Comparison of ENCODE assay signal across 25 mouse cellular contexts in genomic region chr19:58086734-58087133, GRCm38 (mm10).
"Had no signal": no experiment of that assay in that cellular context is flagged by ENCODE, and none has a peak within 500 bp of the region (broad histone marks: within the 10 kb centered on the region; RNA-seq: fewer than 3 reads in every experiment).

No protein-coding gene starts in this region.

- H3K27me3 ChIP-seq: intestine, embryonic 15.5 days; kidney, embryonic 15.5 days; limb, embryonic 12.5 days; limb, embryonic 15.5 days; liver, embryonic 12.5 days; liver, embryonic 15.5 days; neural tube, embryonic 13.5 days; stomach, embryonic 15.5 days had no signal

- H3K27ac ChIP-seq: intestine, embryonic 15.5 days; kidney, embryonic 15.5 days; limb, embryonic 12.5 days; limb, embryonic 15.5 days; liver, embryonic 12.5 days; liver, embryonic 15.5 days; midbrain, embryonic 10.5 days; neural tube, embryonic 13.5 days; stomach, embryonic 15.5 days had no signal

- DNase-seq: kidney, adult 11 months; kidney, adult 8-10 months; kidney, postnatal 10 days; kidney, postnatal 36 days; layer of hippocampus, postnatal 36 days; left cerebral cortex, postnatal 4 days; lung, adult 2 months; lung, postnatal 14 days; lung, postnatal 4 days; midbrain, embryonic 14.5 days; retina, postnatal 1 day; right cerebral cortex, postnatal 25 days; spleen, adult 18-20 months; thymus, postnatal 25 days had no signal

- H3K36me3 ChIP-seq: intestine, embryonic 15.5 days; kidney, embryonic 15.5 days; limb, embryonic 12.5 days; limb, embryonic 15.5 days; liver, embryonic 12.5 days; liver, embryonic 15.5 days; midbrain, embryonic 10.5 days; neural tube, embryonic 13.5 days; stomach, embryonic 15.5 days had no signal

- H3K9ac ChIP-seq: intestine, embryonic 15.5 days; kidney, embryonic 15.5 days; limb, embryonic 12.5 days; limb, embryonic 15.5 days; liver, embryonic 12.5 days; liver, embryonic 15.5 days; neural tube, embryonic 13.5 days; stomach, embryonic 15.5 days had no signal

- H3K4me3 ChIP-seq: intestine, embryonic 15.5 days; kidney, embryonic 15.5 days; limb, embryonic 12.5 days; limb, embryonic 15.5 days; liver, embryonic 12.5 days; liver, embryonic 15.5 days; megakaryocyte, embryonic 14.5 days; midbrain, embryonic 10.5 days; myocyte; neural tube, embryonic 13.5 days; stomach, embryonic 15.5 days had no signal

- H3K9me3 ChIP-seq: intestine, embryonic 15.5 days; kidney, embryonic 15.5 days; limb, embryonic 12.5 days; limb, embryonic 15.5 days; liver, embryonic 12.5 days; liver, embryonic 15.5 days; midbrain, embryonic 10.5 days; neural tube, embryonic 13.5 days; stomach, embryonic 15.5 days had no signal

- H3K4me1 ChIP-seq: intestine, embryonic 15.5 days; liver, embryonic 12.5 days; liver, embryonic 15.5 days; megakaryocyte, embryonic 14.5 days; stomach, embryonic 15.5 days had no signal

- ATAC-seq: intestine, embryonic 15.5 days; liver, embryonic 12.5 days had no signal
